Mouse (Mus musculus): ENCODE measurements at regions not wholly inside any gene's neighbourhood (a gene's known extent, or its start where the extent isn't known, plus 50 kb on each side); places are given as distances from the start of the nearest gene placed in this dataset.

- no peak for DNase-seq (ENCODE audit: low spot score in 2 of 2)
Observed at GRCm38 (mm10) chr12:106868036-106868435, 620.4 kb upstream of the 3110018I06Rik start.

DNA sequence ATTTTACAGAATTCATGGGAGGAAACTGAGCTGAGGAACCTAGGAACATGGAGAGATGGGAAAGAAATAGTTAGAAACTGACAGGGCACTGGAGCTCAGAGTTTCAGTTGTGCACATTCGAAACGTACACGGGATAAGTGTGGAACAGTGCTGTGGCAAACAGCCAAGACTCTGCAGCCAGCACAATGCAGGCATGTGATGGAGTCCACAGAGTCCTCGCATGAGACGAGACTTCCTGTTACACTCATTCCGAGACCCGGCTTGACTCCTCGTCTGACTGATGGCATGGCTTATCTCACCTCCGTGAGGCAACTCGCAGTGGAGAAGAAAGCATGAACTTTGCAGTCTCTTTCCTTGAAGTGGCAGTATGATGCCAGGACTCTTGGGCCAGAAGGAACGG, 617.0 kb upstream of the 3110018I06Rik start:
- DNase-seq (ENCODE audit: low spot score in 2 of 2): no peak

DNA sequence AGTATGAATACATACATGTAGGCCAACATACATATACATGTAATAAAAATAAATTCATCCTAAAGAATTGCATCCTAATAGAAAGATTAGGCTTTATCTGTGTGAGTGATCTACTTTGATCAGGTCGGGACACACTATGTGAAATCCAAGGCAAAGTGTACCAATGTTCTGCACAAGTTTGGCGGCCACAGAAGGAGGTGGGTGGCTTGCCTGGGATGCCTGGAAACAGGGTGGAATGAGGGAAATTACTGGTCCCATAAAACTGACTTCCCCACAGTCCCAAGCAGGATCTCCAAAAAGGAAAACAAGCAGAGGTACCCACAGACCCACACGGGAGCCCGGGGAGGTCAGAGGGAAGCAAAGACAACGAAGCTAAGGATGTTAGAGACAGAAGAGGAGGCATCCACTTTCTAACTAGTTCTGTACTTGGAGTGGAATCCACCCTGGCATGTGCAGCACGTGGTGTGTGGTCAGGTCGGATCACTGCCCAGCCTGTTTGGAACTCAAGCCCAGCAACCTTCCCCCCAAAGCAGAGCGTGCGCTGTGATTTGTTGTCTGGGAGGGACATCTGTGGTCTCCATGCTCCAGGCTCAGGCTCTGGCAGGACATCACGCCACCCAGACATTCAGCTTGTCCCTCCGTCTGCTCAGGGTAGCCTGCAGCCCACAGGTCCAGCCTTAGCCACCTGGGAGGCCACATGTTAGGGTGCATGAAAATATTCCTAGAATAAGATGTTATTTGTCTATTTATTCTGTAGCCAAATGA, 615.3 kb upstream of the 3110018I06Rik start:
- DNase-seq (ENCODE audit: low spot score in 2 of 2): no peak

GRCm38 (mm10) chr12:106890319-106890718, 598.1 kb upstream of the 3110018I06Rik start:
- no peak for DNase-seq (ENCODE audit: low spot score in 2 of 2)

DNA sequence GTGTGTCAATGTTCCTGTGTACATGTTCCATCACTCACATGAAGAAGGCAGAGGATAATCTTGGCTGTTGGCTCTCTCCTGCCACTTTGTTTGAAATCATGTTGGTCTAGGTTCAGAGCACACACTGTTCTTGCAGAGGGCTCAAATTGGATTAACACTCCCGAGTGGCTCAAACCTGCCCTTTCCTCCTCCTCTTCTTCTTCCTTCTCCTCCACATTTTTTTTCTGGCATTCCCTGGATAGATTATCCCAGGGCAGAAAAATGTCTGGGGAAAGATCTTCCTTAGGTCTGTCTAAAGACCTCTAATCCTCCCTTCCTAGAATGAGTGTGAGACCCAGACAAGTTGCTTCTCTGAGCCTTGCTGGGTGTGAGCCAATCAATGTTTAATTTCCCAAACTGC, 594.4 kb upstream of the 3110018I06Rik start:
- DNase-seq (ENCODE audit: low spot score in 2 of 2): no peak

DNA sequence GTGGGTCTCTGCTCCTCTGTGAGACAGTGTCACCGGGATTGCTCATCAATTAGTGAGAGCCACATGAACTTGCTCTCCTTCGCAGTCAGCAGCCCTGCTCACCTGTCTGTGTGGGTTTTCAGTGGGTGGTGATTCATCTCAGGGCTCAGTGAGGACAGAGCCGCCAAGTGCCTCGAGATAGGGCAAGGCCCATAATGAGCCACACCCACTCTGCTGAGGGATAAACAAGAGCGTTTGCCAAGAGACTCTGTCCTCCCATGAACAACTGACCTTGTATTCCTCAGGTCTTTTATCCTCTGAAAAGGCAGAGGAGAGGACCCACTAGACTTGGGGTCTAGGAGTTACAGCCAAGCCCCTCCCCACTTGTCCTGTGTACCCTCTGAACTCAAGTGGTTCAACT, 584.2 kb upstream of the 3110018I06Rik start:
- DNase-seq (ENCODE audit: low spot score in 2 of 2): no peak

- no peak for DNase-seq (ENCODE audit: low spot score in 2 of 2)
Observed at GRCm38 (mm10) chr12:106912782-106913181, 575.6 kb upstream of the 3110018I06Rik start.

DNA sequence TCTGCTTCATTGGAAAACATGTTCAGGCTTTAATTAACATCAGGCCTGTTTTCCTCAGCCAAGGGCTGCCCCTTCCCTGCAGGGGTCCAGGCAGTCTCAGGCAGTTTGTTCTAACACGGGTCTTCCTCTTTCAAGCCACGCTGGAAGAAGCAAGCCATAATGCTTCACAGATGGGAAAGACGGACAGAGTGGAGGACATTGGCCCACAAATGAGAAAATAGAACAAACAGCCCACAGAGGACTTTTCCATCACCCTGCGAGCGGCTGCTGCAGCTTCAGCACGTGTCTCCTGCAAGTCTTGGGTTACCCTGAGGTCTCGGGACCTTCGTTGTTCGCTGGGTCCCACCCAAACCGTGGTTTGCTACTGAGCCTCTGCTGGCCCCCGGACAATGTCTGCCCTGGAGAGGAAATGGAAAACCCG, 565.9 kb upstream of the 3110018I06Rik start:
- no peak for DNase-seq (ENCODE audit: low spot score in 2 of 2)

GRCm38 (mm10) chr12:106928389-106928788, 560.0 kb upstream of the 3110018I06Rik start:
- DNase-seq (ENCODE audit: low spot score in 2 of 2): no peak

GRCm38 (mm10) chr12:106929161-106929560, 559.3 kb upstream of the 3110018I06Rik start:
- DNase-seq (ENCODE audit: low spot score in 2 of 2): no peak

DNA sequence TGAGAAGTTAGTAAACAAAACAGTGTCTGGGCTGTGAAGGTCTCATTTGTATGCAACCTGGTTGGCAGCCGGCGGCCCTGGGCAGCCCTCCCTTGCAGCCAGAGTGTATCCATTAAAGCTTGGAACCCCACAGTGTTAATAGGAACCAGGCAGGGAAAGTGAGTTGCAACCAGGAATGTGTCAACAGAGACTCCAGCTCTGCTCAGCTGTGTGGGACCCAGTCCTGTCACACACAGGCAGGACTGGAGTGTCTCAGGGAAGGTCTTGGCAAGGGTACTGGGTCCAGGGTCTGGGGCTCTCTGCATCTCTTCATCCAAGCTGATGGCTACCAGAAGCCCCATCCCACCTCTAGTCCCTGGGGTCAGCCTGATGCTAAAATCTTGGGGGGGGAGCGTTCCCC, 556.8 kb upstream of the 3110018I06Rik start:
- DNase-seq (ENCODE audit: low spot score in 2 of 2): no peak

- DNase-seq (ENCODE audit: low spot score in 2 of 2): no peak
Observed at GRCm38 (mm10) chr12:106939381-106939780, 549.1 kb upstream of the 3110018I06Rik start.

GRCm38 (mm10) chr12:106943874-106944273, 544.6 kb upstream of the 3110018I06Rik start:
- no peak for DNase-seq (ENCODE audit: low spot score in 2 of 2)

DNA sequence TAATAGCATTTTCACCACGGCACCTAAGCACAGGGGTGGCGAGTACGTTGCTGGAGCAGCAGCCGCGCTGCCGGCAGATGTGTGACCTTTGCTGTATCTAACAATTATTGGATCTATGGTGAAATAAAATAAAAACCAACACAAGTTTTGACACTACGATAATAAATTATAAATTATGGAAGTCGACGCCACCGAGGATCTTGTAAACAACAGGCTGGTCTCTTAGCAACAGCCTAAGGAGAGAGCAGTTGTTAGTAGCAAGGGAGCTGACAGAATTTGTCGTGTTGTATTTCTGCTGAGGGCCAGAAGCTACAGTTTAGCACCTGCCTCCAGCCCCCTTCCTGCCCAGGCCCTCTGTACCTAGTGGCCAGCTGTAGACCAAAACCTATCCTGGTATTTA, 535.8 kb upstream of the 3110018I06Rik start:
- DNase-seq (ENCODE audit: low spot score in 2 of 2): no peak

- no peak for DNase-seq (ENCODE audit: low spot score in 2 of 2)
Observed at GRCm38 (mm10) chr12:106955778-106956177, 532.7 kb upstream of the 3110018I06Rik start.

DNA sequence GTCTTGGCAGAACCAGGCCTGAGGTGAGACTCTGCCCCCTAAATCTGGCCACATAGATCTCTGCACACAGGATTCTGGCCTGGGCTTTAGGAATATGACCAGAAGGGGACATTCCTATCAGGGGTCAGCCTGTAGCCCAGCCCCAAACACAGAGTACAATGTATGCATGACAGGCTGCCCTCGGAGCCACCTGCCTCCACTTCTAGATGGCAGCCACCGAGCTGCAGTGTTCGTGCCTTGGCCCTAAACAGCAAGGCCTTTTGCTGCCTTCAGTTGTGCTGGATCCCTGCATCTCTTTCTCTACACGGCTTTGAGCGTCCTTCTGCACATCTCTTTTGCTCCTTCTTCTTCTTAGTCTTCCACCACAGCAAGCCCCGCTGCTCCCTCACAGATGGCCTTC, 532.2 kb upstream of the 3110018I06Rik start:
- no peak for DNase-seq (ENCODE audit: low spot score in 2 of 2)

DNA sequence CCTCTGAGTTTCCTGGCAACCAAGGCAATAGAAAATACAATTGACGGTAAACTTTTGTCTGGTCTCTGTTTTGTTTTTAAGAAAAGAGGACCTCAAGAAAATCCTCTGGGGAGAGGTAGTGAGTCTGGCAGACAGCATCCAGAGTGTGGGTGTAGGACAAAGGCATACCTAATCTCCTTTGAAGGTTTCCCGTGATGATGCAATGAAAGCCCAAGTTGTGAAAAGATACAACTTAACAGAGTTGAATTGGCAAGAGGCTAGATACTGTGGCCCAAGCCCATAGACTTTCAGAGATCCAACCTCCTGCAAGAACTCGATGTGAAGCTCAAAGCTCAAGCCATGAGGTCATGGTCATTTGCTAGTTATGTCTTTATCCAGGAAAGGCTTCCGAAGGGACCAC, 526.4 kb upstream of the 3110018I06Rik start:
- DNase-seq (ENCODE audit: low spot score in 2 of 2): no peak

DNA sequence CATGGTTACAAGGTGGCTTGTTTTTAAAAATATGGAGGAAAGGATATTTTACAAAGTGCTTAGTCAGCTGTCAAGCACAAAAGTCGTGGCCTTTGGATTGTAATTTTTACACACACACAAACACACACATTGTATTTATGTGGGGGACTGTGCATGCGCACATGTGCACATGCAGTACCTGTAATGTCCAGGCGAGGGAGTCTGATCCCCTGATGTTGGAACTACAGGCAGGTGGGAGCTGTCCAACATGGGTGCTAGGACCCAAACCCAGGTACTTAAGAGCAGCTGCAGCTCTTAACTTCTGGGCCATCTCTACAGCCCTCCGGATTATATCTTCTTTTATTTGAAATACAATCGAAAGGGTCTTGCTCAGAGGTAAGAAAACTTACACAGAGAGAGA, 524.7 kb upstream of the 3110018I06Rik start:
- DNase-seq (ENCODE audit: low spot score in 2 of 2): peak; percentile 17 to 43

DNA sequence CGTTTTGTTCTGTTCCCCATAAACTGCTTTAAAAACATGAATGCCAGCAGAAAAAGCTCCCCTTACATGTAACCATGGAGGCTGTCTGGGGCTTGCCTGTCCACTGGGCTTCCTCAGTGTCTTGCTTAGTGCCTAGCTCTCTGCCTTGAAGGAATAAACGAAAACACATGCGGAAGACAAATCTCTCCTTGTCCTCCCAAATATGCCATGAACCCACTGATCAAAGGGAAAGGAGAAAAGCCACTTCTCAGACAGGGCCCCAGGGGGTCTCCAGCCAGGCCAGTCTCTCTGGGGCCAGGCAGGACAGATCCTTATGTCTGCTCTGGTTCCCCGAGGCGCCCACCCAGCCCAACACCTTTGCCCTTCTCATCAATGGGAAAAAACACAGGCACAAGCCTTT, 518.6 kb upstream of the 3110018I06Rik start:
- no peak for DNase-seq (ENCODE audit: low spot score in 2 of 2)

DNA sequence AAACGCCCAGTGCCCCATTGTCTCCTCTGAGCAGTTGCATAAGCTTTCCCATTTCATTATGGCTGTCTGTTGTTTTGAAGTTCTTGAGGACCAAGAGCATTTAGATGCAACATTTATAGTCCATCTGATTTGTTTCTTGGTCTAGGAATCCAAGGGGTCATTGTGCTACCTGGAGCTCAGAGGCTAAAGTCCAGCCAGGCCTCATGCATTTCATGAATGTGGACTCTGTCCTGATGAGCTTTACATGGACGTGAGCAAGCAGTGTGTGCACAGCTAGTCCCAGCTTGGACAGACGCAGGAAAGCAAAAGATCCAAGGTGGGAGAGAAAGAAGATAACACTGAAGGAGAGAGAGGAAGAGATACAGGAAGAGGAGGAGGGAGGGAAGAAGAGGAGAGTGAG, 496.0 kb upstream of the 3110018I06Rik start:
- no peak for DNase-seq (ENCODE audit: low spot score in 2 of 2)

DNA sequence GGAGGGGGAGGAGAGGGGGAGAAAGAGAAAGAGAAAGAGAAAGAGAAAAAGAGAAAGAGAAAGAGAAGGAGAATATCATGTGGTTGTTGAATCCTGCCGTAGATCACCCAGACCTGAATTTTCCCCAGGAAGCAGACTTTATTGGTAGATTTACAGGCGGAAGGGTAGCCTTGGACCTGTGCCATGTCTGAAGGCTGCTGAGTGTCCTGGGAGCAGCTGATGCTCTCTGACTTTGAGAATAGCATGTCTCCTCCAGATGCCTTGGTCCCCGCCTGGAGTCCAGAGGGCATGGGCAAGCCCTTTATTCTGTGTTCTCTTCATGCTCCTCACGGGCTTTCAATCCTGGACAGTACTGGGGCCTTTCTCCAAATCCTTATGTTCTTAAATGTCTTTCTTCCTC, 495.4 kb upstream of the 3110018I06Rik start:
- DNase-seq (ENCODE audit: low spot score in 2 of 2): no peak

GRCm38 (mm10) chr12:107010995-107011786, 477.2 kb upstream of the 3110018I06Rik start:
- peak; percentile 37 to 41 for DNase-seq (ENCODE audit: low spot score in 2 of 2)

DNA sequence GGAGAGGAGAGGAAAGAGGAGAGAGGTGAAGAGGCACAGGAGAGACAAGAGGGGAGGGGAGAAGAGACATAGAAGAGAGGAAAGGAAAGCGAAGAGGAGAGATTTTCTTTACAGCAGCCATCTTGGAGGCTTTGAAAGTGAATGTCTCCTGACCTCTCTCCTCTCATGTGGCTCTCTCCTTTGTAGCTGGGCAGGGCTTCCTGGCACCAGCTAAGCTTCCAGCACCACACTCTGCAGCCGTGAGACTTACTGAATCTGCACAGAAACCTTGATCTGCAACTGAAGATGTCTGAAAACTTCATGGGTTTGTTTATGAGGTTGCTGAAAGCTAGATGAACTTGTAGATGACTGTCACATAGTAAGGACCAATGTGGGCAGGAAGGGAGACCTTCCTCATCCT, 471.6 kb upstream of the 3110018I06Rik start:
- DNase-seq (ENCODE audit: low spot score in 2 of 2): peak; percentile 36 to 47
